Mouse (Mus musculus): ENCODE data around the gene Saa2. TPM values are rescaled to one million over a fixed set of nuclear protein-coding genes. Genes with fewer than 3 reads are reported as not detected.
A peak's percentile ranks its signal among the peaks of the same experiment; 100 is the strongest.
"Not testable (repeated sequence)": the region's sequence is repeated elsewhere in the genome, so short reads cannot be mapped to it uniquely, and the experiment has no call there.

Gene Saa2
- total RNA-seq (2021), result not detected

DNA sequence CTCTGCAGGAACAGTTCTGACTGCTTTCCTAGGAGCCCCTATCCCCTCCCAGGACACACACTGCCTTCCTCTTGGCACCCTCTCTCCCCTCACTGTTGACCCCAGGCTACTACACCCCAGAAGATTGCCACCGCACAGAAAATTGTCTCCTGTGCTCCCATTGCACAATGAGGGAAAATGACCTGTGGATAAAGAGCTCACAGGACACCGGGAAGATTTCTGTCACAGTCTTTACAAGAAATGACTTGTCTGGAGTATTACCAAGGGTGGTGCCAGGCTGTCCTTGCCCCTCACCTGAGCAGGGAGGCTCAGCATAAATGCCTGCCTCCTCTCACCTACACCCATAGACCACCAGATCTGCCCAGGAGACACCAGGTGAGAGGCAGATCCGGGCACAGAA lies at the start of gene Saa2:
Gene Saa2, plus strand, starts transcription at position 301 of the 400 bp plus-strand sequence.
- no peak for DNase-seq (ENCODE audit: extremely low spot score in 1 of 2, low spot score in 1 of 2)

DNA sequence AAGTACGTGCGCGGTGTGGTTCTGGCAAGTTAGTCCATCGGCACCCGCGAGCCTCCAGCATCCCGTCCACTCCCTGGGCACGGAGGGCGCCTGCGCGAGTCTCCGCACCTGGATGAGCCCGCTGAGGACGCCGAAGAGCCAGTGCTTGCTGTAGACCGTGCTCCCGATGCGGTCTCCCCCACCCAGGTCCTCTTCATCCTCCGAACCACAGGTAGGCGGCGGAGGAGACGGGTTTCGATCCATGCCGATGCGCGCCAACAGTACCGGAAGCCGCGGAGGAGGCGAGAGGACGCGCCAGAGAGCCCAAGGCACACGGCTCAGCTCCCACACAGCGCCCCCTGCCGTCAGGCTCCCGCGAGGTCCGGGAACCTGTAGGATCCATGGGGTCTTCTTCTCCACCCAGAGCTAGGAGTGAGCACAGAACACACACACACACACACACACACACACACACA lies 41.2 kb upstream of the Saa2 start, which contains the start of gene Saal1:
Gene Saal1, minus strand, starts transcription at position 291 of the 455 bp plus-strand sequence.
- peak; percentile 77 to 94 for DNase-seq (ENCODE audit: extremely low spot score in 1 of 2, low spot score in 1 of 2)

DNA sequence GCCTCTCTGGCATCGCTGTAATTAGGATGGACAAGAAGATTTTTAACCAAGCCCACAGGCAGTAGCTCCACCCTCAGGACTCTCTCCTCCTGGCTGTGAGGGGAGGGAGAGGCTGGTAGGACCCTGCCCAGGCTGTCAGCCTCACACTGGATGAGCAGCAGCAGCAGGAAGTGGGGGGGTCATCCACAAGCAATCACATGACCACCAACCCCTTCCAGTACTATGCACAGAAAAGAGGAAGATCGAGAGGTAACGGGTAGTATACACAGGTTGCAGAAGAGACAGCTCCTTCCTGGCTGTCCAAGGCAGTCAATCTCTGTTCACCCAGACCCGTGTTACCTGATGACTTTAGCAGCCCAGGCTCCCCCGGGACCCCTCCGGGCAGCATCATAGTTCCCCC lies 39.3 kb upstream of the Saa2 start:
- no peak for DNase-seq (ENCODE audit: extremely low spot score in 1 of 2, low spot score in 1 of 2)

DNA sequence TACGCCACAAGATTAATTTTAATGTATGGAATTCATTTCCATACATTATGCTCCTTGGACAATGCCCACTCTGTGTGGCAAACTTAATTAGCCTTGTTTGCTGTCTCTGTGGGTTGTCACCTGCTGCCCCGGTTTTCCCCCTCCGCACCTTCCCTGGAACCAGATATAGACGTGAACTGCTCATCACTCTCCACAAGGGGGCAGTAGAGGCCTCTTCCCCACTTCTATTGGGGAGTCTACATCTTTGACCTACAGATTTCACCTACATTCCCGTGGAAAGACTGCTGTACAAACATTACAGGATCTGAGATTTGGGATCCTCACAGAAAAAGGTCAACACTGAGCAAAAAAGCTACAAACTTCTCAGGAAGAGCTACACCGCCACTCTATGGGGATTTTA lies 37.1 kb upstream of the Saa2 start:
- peak; percentile 31 to 68 for DNase-seq (ENCODE audit: extremely low spot score in 1 of 2, low spot score in 1 of 2)

DNA sequence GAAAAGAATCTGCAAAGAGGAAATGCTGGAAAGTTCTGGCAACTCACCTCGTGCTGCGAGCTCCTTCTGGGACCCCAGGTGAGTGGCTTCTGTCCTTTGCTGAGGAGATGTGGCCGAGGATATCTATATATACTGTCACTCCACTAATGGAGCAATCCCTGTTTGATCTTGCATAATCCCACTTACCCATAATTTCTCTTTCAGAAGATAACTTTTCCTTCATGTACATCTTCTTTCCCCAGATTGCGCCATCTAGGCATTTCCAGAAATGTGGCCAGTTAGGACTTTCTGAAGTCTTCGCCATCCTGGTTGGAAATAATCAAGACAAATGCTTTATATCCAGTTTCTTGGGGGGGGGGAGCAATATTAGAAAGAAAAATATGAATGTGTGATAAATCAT lies 36.0 kb upstream of the Saa2 start, which contains the start of gene Saa3:
Gene Saa3, minus strand, starts transcription at position 101 of the 400 bp plus-strand sequence.
- no peak for DNase-seq (ENCODE audit: extremely low spot score in 1 of 2, low spot score in 1 of 2)

DNA sequence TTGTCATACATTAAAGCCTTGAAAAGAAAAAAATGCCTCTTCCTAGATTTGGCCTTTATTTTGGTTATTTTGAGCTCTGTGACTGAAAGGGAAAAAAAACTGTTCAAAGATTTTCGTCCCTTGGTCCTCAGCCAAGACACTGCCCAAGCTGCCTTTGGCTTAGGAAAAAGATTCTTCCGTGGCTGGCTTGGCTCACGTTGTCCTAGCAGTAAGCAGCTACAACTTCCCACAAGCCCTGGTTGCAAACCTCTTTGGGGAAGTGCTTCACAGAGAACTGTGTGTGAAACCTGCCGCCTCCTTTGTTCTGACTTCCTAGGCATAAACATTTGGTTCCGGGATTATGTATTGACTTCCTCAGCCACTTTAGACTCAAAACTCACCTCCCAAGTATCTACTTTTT lies 34.7 kb upstream of the Saa2 start:
- DNase-seq (ENCODE audit: extremely low spot score in 1 of 2, low spot score in 1 of 2), result no peak

DNA sequence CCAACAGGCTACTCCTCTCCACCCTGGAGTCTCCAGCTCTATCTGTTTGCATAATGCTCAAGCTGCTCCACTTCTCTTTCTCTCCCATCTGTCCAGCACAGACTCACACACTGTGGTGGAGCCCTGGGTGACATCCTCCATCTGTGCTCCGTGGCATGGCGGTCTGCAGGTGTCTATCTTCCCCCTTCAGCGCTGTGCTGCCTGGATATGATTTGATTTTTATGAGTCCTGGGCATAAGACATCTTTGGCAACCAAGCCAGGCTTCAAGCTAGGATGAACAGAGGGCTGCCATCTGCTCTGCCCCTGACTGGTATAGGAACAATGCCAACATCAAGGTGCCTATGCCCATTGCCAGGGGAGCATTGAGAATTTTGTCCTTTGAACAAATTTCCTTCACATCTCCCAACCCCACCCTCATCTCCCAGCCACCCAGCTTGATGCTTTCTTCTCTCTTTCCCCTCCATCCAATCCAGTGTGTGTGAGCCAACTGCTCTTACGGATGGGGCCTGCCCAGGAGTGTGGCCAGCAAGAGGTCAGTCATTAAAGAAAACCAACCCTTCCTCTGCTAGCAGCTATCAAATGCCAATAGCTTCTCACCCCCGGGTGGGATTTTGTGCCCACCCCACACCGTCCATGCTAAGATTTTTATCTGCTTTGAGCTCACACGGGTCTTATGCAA lies 32.9 kb upstream of the Saa2 start:
- DNase-seq (ENCODE audit: extremely low spot score in 1 of 2, low spot score in 1 of 2), result no peak

DNA sequence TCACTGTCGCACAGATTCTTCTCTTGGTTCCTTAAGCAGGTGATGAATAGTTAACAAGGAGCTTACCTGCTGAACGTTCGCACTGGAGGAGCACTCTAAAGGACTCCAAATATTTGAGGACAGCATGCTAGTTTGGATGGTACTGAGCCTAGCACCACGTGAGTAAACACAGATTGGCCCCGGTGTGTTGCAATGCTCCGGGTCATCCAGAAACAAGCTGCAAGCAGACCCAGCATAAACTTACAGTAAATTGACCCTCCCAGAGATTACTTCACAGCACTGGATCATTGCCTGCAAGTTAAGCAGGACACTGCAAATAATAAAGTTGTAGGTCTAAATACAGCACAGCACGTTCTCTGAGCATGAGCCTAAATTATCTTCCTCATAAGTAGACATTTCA lies 32.1 kb upstream of the Saa2 start:
- no peak for DNase-seq (ENCODE audit: extremely low spot score in 1 of 2, low spot score in 1 of 2)

DNA sequence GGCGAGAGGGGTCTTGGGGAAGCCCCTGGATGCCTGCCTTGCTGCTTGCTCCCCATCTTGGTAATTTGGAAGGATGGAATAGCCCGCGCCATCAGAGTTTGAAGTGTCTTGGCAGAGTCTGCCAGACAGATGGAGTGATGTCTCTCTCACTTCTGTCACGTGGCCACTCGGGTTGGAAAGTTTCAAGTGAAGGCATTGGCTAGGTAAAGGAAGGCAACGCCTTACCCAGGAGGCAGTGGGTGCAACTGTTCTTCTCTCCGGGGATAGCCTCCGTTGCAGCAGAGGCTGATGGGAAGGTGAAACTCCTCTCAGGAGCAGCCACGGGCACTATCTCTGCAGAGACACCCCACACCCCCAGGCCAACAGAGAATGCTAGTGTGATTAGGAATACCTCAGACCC lies 31.1 kb upstream of the Saa2 start:
- no peak for DNase-seq (ENCODE audit: extremely low spot score in 1 of 2, low spot score in 1 of 2)

DNA sequence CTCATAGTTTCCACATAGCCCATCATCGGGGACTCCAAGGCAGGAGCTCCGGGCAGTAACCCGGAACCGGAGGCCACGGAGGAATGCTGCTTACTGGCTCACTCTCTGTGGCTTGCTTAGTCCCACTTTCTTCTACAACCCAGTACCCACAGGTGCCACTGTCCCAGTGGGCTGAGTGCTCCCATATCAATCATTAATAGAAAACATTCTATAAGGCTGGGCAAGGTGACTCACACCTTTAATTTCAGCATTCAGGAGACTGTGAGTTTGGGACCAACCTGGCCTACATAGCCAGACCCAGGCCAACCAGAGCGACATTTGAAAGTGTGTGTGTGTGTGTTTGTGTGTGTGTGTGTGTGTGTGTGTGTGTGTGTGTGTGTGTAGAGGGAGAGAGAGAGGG lies 28.2 kb upstream of the Saa2 start:
- DNase-seq (ENCODE audit: extremely low spot score in 1 of 2, low spot score in 1 of 2), result no peak

DNA sequence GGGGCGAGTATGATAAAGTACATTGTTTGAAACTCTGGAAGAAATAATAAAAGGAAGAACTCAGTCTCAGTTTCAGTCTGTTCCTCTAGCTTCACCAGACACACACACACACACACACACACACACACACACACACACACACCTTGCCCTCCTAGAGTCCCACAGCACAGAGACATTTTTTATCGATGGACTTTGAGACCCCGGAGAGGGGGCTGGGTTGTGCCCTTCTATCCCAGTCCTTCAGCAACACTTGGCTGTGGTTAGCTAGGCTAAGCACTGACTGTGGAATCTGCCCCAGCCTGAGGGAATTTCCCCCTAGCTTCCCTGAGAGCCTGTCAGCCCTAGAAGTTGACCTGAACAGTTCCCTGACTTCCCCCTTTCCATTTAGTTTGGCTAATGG lies 27.7 kb upstream of the Saa2 start:
- no peak for DNase-seq (ENCODE audit: extremely low spot score in 1 of 2, low spot score in 1 of 2)

DNA sequence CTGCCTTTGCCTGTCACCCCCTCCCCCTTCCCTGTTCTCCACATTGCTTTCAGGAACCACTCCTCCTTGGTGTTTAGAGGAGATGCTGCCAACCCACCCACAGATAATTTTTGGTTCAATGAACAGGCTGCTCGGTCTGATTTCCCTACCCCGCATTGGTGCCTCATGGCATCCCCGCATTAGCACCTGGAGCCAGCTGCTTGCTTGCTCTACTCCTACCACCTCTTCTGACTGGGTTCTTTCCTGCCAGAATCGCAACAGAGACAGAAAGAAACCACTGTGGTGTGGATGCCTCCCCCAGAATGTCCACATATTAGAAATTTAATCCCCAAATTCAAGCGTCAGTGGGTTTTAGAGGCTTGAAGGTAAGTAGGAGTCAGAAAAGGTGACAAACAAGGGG lies 27.2 kb upstream of the Saa2 start:
- DNase-seq (ENCODE audit: extremely low spot score in 1 of 2, low spot score in 1 of 2), result no peak

DNA sequence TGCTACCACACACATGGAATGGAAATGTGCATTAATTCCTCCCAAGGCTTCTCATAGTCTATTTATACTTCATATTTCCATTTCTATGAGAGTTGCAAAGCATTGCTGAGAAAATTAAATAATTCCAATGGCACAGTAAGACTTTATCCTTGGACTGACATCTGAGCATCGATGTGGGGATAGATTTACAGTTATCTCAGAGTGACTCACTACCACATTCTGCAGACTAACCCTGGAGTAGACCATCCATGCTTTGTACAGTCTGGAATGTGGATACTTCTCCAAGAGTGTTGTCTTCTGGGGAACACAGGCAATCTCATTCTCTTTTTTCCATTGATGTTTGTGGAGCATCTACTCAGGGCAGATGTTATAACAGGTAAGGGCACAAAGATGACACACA lies 24.0 kb upstream of the Saa2 start:
- DNase-seq (ENCODE audit: extremely low spot score in 1 of 2, low spot score in 1 of 2), result no peak

DNA sequence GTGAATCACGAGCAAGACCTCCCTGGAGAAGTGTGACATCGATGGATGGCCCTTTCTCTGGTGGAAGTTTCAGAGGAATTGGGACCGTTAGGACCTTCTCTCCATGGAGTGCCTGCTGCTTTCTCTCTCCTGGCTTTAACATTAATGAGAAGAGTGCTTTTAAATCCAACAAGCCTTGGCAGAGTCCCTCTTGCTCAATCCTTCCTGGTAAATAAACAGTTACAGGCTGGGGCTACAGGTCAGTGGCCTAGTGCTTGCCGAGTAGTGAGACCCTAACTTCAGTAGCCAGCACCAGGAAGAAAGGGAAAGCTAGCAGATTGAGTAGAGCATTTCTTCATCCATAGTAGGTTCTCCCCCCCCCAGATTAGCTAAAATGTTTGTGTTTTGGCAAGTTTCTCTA lies 19.1 kb upstream of the Saa2 start, which contains the start of gene Saa4:
Gene Saa4, minus strand, starts transcription at position 146 of the 400 bp plus-strand sequence.
- no peak for DNase-seq (ENCODE audit: extremely low spot score in 1 of 2, low spot score in 1 of 2)

DNA sequence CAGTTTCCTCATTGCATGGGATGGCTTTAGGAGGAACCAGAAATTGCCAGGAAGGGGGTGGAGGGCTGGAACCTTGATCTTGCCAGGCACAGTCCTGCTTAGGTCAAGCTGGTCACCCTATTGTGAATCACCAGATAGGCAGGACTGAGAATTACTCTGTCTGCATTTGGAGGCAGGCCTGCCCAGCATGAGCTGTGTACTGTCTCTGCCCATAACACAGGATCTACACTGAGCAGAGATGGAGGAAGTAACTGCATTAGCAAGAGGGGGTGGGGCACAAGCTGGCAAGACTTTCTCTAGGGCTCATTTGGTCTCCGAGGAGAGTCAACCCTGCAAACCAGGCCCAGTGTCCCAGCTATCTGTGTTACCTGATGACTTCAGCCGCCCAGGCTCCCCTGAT lies 16.6 kb upstream of the Saa2 start:
- DNase-seq (ENCODE audit: extremely low spot score in 1 of 2, low spot score in 1 of 2), result no peak

DNA sequence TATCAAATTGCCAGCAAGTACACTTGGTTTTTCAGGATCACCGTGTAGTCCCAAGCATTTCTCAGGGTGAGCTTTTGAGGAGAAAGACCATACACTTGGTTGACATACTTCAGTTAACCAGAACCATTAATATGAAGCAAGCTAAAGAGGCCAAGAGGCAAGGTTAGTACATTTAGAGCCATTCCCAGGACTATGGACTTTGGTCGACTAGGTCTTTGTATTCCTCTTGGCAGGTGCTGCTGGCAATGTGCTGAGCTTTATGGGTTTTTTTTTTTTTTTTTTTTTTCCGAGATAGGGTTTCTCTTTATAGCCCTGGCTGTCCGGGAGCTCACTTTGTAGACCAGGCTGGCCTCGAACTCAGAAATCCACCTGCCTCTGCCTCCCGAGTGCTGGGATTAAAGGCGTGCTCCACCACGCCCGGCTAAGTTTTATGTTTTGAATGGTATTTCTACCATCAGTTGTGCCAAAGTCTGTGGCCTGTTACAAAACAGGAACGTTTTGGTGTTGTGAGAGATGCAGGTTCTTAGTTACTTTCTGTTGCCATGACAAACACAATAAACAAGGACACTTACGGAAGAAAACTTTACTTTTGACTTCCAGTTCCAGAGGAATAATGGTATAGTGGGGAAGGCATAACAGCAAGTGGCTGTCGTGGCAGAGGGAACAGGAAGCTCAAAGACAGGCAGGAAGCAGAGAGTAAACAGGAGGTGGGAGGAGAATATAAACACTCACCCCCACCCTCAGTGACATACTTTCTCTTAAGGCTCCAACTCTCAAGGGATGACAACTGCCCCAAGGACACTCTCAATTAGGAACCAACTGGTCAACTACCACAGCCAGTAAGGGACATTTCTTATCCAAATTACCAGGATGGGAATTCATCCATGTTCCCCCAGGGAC lies 12.8 kb upstream of the Saa2 start:
- DNase-seq (ENCODE audit: extremely low spot score in 1 of 2, low spot score in 1 of 2), result no peak

DNA sequence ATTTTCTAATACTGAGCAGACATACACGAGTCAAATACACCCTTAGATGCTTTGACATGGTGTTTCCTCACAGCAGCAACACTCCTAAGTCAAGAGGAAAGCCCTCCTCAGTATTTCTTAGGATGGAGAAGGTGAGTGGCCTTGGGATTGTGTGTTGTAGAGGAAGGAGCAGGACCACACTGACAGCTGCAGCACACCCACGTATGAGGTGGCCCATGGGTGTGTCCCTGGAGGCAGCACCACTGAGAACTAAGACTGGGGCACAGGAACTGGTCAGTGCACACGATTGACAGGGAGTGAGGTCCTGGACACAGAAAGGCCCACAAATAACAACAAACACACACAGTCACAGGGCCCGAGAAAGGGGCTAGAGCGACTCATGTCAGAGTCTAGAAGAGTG lies 11.5 kb upstream of the Saa2 start:
- DNase-seq (ENCODE audit: extremely low spot score in 1 of 2, low spot score in 1 of 2), result not testable (repeated sequence)

DNA sequence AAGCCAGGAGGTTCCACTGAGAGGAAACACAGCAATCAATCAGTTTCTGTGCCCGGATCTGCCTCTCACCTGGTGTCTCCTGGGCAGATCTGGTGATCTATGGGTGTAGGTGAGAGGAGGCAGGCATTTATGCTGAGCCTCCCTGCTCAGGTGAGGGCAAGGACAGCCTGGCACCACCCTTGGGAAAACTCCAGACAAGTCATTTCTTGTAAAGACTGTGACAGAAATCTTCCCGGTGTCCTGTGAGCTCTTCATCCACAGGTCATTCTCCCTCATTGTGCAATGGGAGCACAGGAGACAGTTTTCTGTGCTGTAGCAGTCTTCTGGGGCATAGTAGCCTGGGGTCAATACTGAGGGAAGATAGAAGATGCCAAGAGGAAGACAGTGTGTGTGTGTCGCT lies 8.7 kb upstream of the Saa2 start, which contains the start of gene Saa1:
Gene Saa1, minus strand, starts transcription at position 101 of the 400 bp plus-strand sequence.
- DNase-seq (ENCODE audit: extremely low spot score in 1 of 2, low spot score in 1 of 2), result not testable (repeated sequence)

DNA sequence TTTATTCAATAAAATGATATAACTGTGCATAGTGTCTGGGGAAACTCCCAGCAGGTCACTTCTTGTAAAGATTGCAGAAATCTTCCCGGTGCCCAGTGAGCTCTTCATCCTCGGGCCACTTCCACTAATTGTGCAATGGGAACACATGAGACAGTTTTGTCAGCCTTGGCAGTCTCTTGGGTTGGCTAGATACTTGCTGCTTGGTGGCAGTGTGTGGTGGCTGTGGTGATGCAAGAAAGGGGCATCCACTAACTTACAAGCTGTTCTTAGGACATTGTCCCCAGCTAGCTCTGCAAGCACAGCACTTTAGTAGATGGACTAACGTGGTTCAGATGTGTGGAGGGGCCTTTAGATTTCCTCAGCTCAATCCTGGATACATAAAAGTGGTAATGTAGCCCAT lies 5.8 kb upstream of the Saa2 start:
- DNase-seq (ENCODE audit: extremely low spot score in 1 of 2, low spot score in 1 of 2), result no peak

DNA sequence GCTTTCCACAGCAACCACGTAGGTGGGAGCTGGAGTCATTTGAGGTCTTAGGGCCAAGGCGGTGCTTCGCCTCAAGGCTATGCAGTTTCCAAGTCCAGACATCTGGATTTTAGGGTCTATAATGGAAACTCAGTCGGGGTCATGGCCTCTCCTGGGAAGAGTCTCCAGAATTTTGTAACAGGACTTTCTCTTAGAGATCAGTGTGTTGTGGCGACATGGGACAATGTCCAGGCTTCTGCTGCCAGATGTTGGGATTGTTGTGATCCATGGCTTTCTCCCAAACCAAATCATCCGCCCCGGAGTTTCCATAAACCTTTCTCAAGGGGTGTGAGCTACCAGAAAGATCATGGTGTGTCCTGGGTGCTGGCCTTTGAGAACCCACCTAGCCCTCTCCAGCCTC lies 5.2 kb upstream of the Saa2 start:
- DNase-seq (ENCODE audit: extremely low spot score in 1 of 2, low spot score in 1 of 2), result no peak

DNA sequence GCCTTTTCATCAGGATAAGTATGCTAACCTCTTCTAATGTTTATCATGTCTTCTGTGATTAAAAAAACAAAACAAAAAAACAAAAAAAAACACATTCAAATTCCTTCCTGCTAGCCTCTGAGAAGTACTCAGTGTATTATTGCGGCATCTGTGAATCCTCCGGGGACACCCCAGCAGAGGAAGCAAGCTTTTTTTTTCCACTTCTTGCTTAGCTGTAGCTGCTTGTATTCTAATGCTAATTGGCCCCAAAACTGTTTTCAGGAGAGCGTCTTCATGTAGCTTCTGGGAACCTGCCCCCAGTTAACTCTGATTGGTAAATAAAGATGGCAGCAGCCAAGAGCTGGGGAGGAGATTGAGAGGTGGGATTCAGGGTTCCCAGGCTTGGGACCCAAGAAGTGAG lies 3.1 kb upstream of the Saa2 start:
- no peak for DNase-seq (ENCODE audit: extremely low spot score in 1 of 2, low spot score in 1 of 2)
